In genomic region chr1:119457993-119458605, GRCm38 (mm10) we compare ENCODE assay signal across 9 mouse cellular contexts. TPM values are rescaled to one million over a fixed set of nuclear protein-coding genes. Genes with fewer than 3 reads are reported as not detected.
DNase-seq lines count a peak whose midpoint lies in the region; ATAC-seq and TF ChIP-seq lines count a peak whose summit lies in the region.
"Had no signal": no experiment of that assay in that cellular context is flagged by ENCODE, and none has a peak within 500 bp of the region (broad histone marks: within the 10 kb centered on the region; RNA-seq: fewer than 3 reads in every experiment).

No protein-coding gene starts in this region.

- no peaks in the 10 kb centered on the region for H3K79me2 ChIP-seq in MEL (ENCODE audit: control insufficient read depth, insufficient read depth, low read length, poor library complexity)

- H3K4me3 ChIP-seq in MEL (ENCODE audit: control insufficient read depth in 1 of 2, insufficient read depth in 1 of 2, low read depth in 2 of 2, low read length in 2 of 2): no peak overlapping the region
- H3K4me3 ChIP-seq in bone marrow, adult 2 months (replicated peaks; ENCODE audit: control insufficient read depth, low read depth, low read length): no peak overlapping the region
- no peak overlapping the region for H3K4me3 ChIP-seq in heart, embryonic 15.5 days

- H3K27ac ChIP-seq in MEL (ENCODE audit: control insufficient read depth, low read depth, low read length): no peak overlapping the region
- H3K27ac ChIP-seq in bone marrow, adult 2 months (ENCODE audit: control insufficient read depth, insufficient read depth, low read depth, low read length, poor library complexity): no peak overlapping the region
- H3K27ac ChIP-seq in heart, embryonic 15.5 days: no peak overlapping the region

- DNase-seq in MEL (ENCODE audit: low read depth, low spot score): peak; percentile 73
- peak; percentile 98 for DNase-seq in fibroblast of lung, adult 2 months (ENCODE audit: low read depth)
- peak; percentile 73 for DNase-seq in layer of hippocampus, adult 11-12 months (ENCODE audit: low spot score)
- peak; percentile 82 for DNase-seq in lung, postnatal 10 days
- DNase-seq in retina, embryonic 14.5 days (ENCODE audit: low spot score): peak; percentile 84

- TF ChIP-seq POLR2A in MEL (IDR thresholded peaks at IDR 0.05; ENCODE audit: control insufficient read depth in 1 of 2, insufficient read depth in 1 of 2, low read depth in 1 of 2, low read length in 2 of 2, poor library complexity in 1 of 2): no peak
- no peak for TF ChIP-seq POLR2A in bone marrow, adult 2 months (IDR thresholded peaks at IDR 0.05; ENCODE audit: borderline replicate concordance, control insufficient read depth, low read depth, low read length)

- peak; percentile 96 for TF ChIP-seq RAD21 in MEL (IDR thresholded peaks at IDR 0.05; ENCODE audit: low read depth, low read length)

- peak overlapping the region; percentile 37; the same call in 1 of the 2 replicates for H3K4me2 ChIP-seq in heart, embryonic 15.5 days

- no peaks in the 10 kb centered on the region for H3K36me3 ChIP-seq in MEL (ENCODE audit: control insufficient read depth in 1 of 2, insufficient read depth in 2 of 2, low read length in 2 of 2)
- H3K36me3 ChIP-seq in heart, embryonic 15.5 days: no peaks in the 10 kb centered on the region

- no peaks in the 10 kb centered on the region; a peak in 1 of 4 replicates for H3K27me3 ChIP-seq in MEL (ENCODE audit: control insufficient read depth in 1 of 2, insufficient read depth in 2 of 2, low read length in 2 of 2)
- H3K27me3 ChIP-seq in heart, embryonic 15.5 days: peaks cover 6% of the 10 kb centered on the region; the same call in 1 of the 2 replicates

- 0 out of 2 replicates have a peak overlapping the region, but pooled peaks have one; percentile 12 for H3K9ac ChIP-seq in MEL (ENCODE audit: control insufficient read depth, low read depth, low read length, poor library complexity, severe bottlenecking)
- H3K9ac ChIP-seq in heart, embryonic 15.5 days: no peak overlapping the region

- TF ChIP-seq CTCF in MEL (IDR thresholded peaks at IDR 0.05 in 2 of 3, conservative IDR thresholded peaks at IDR 0.05 in 1 of 3; ENCODE audit: control insufficient read depth in 1 of 3, insufficient read depth in 1 of 3, low read depth in 2 of 3, low read length in 3 of 3, poor library complexity in 1 of 3, severe bottlenecking in 1 of 3): peak; percentile 56 to 87 (median 77)
- TF ChIP-seq CTCF in bone marrow, adult 2 months (IDR thresholded peaks at IDR 0.05; ENCODE audit: control insufficient read depth, insufficient read depth, low read length): peak; percentile 42

- no peaks in the 10 kb centered on the region for H3K9me3 ChIP-seq in MEL (replicated peaks; ENCODE audit: insufficient read depth, low read length)
- H3K9me3 ChIP-seq in heart, embryonic 15.5 days (replicated peaks): no peaks in the 10 kb centered on the region

- ATAC-seq in heart, embryonic 15.5 days (replicated peaks; ENCODE audit: insufficient number of reproducible peaks, insufficient read depth, low FRiP score, low read depth): no peak
- no peak for ATAC-seq in erythroid progenitor cell, adult 5-6 weeks (replicated peaks; ENCODE audit: low FRiP score, poor library complexity, severe bottlenecking)

- no peak for TF ChIP-seq EP300 in MEL (IDR thresholded peaks at IDR 0.05; ENCODE audit: low read depth in 1 of 2, low read length in 2 of 2)

- 0 out of 4 replicates have a peak, but pooled peaks cover 0 to 3% of the 10 kb centered on the region in 2 experiments for H3K4me1 ChIP-seq in MEL (ENCODE audit: control insufficient read depth in 1 of 2, insufficient read depth in 2 of 2, low read length in 2 of 2)
- 0 out of 2 replicates have a peak, but pooled peaks cover 1% of the 10 kb centered on the region for H3K4me1 ChIP-seq in bone marrow, adult 2 months (ENCODE audit: control insufficient read depth, insufficient read depth, low read length)
- H3K4me1 ChIP-seq in heart, embryonic 15.5 days (replicated peaks): peaks cover 12% of the 10 kb centered on the region; the same call in 1 of the 2 replicates

- WGBS in bone marrow, adult 2 months: 10% methylated on average over 10 of the region's 10 CpGs
- 11% methylated on average over 10 of the region's 10 CpGs for WGBS in heart, embryonic 15.5 days

TF ChIP-seq in MEL, 35 proteins besides CTCF, POLR2A, EP300 and RAD21:
- TF ChIP-seq ETS1 (IDR thresholded peaks at IDR 0.05; ENCODE audit: low read depth, low read length): no peak
- TF ChIP-seq MAZ (IDR thresholded peaks at IDR 0.05; ENCODE audit: low read depth, low read length): no peak
- TF ChIP-seq TBP (IDR thresholded peaks at IDR 0.05; ENCODE audit: low read depth, low read length): no peak
- no peak for TF ChIP-seq MYC (IDR thresholded peaks at IDR 0.05; ENCODE audit: low read depth, low read length)
- peak; percentile 69; the same call in 1 of the 2 replicates for TF ChIP-seq ZKSCAN1 (IDR thresholded peaks at IDR 0.05; ENCODE audit: low read depth, low read length)
- no peak for TF ChIP-seq KAT2A (conservative IDR thresholded peaks at IDR 0.05; ENCODE audit: low read depth, low read length)
- TF ChIP-seq JUND (IDR thresholded peaks at IDR 0.05; ENCODE audit: low read depth, low read length): no peak
- TF ChIP-seq USF2 (IDR thresholded peaks at IDR 0.05; ENCODE audit: borderline replicate concordance in 1 of 2, insufficient read depth in 1 of 2, low read depth in 1 of 2, low read length in 2 of 2): no peak
- TF ChIP-seq POLR2AphosphoS5 (IDR thresholded peaks at IDR 0.05; ENCODE audit: borderline replicate concordance, low read depth, low read length): no peak
- no peak for TF ChIP-seq TCF12 (IDR thresholded peaks at IDR 0.05; ENCODE audit: low read depth, low read length)
- no peak for TF ChIP-seq RCOR1 (IDR thresholded peaks at IDR 0.05; ENCODE audit: low read depth, low read length)
- TF ChIP-seq MAX (IDR thresholded peaks at IDR 0.05; ENCODE audit: low read length): no peak
- TF ChIP-seq UBTF (IDR thresholded peaks at IDR 0.05; ENCODE audit: borderline replicate concordance, insufficient read depth, low read depth, low read length): no peak
- peak; percentile 82 for TF ChIP-seq SMC3 (IDR thresholded peaks at IDR 0.05; ENCODE audit: low read depth, low read length)
- no peak for TF ChIP-seq NELFE (IDR thresholded peaks at IDR 0.05; ENCODE audit: low read depth, low read length)
- no peak for TF ChIP-seq GABPA (IDR thresholded peaks at IDR 0.05; ENCODE audit: low read depth, low read length)
- no peak for TF ChIP-seq GATA1 (IDR thresholded peaks at IDR 0.05; ENCODE audit: low read depth, low read length)
- TF ChIP-seq NRF1 (IDR thresholded peaks at IDR 0.05; ENCODE audit: insufficient read depth, low read depth, low read length, poor library complexity, severe bottlenecking): no peak
- TF ChIP-seq BHLHE40 (IDR thresholded peaks at IDR 0.05; ENCODE audit: borderline replicate concordance, low read depth, low read length): no peak
- no peak for TF ChIP-seq CHD2 (IDR thresholded peaks at IDR 0.05; ENCODE audit: low read length)
- peak; percentile 38; the same call in 1 of the 2 replicates for TF ChIP-seq SIN3A (IDR thresholded peaks at IDR 0.05; ENCODE audit: low read length)
- peak; percentile 100 for TF ChIP-seq ZNF384 (IDR thresholded peaks at IDR 0.05; ENCODE audit: low read depth, low read length)
- TF ChIP-seq TAL1 (IDR thresholded peaks at IDR 0.05; ENCODE audit: low read length): no peak
- no peak for TF ChIP-seq MXI1 (IDR thresholded peaks at IDR 0.05; ENCODE audit: low read depth, low read length)
- TF ChIP-seq ELF1 (IDR thresholded peaks at IDR 0.05; ENCODE audit: low read depth, low read length): no peak
- no peak for TF ChIP-seq HCFC1 (IDR thresholded peaks at IDR 0.05; ENCODE audit: low read depth, low read length)
- TF ChIP-seq ZMIZ1 (IDR thresholded peaks at IDR 0.05; ENCODE audit: low read depth, low read length): no peak
- no peak for TF ChIP-seq MEF2A (IDR thresholded peaks at IDR 0.05; ENCODE audit: extremely low read depth, insufficient replicate concordance, low read depth, low read length, poor library complexity, severe bottlenecking)
- TF ChIP-seq POLR2AphosphoS2 (IDR thresholded peaks at IDR 0.05; ENCODE audit: low read length): no peak
- TF ChIP-seq E2F4 (IDR thresholded peaks at IDR 0.05; ENCODE audit: borderline replicate concordance, low read depth, low read length): no peak
- TF ChIP-seq MAFK (IDR thresholded peaks at IDR 0.05; ENCODE audit: borderline replicate concordance, low read depth, low read length): no peak
- TF ChIP-seq USF1 (IDR thresholded peaks at IDR 0.05; ENCODE audit: low read depth, low read length): no peak
- no peak for TF ChIP-seq CHD1 (IDR thresholded peaks at IDR 0.05; ENCODE audit: low read depth, low read length)
- no peak for TF ChIP-seq MYB (IDR thresholded peaks at IDR 0.05; ENCODE audit: low read depth, low read length)
- peak; percentile 82 for TF ChIP-seq ZC3H11A (IDR thresholded peaks at IDR 0.05; ENCODE audit: low read depth, low read length)

RNA-seq across cellular contexts. Expression of gene Inhbb, which starts 36.1 kb away (rescaled TPM):
- not detected in 2 replicates for total RNA-seq in MEL (2012; rRNA removed)
- not detected for polyA plus RNA-seq in MEL (2012; ENCODE audit: insufficient read depth in 1 of 2, insufficient read length in 2 of 2, low read depth in 1 of 2, low replicate concordance in 2 of 2, missing spikeins in 1 of 2)
- polyA plus RNA-seq in bone marrow, adult 2 months (2011; ENCODE audit: insufficient read depth, insufficient read length, low replicate concordance, missing spikeins): 0.45 and 0.70 TPM in 2 replicates
- 0.48 and 0.62 TPM in 2 replicates for polyA plus RNA-seq in heart, embryonic 15.5 days (2015; fragmentation: Nextera tagmentation; extraction: Ambion mirVana)
- total RNA-seq in erythroid progenitor cell, adult 5-6 weeks (2015; ENCODE audit: low replicate concordance): not detected in 2 replicates
- total RNA-seq in erythroid progenitor cell, adult 5-6 weeks (2017; ENCODE audit: low replicate concordance): not detected in 2 replicates
- total RNA-seq: neutrophil, adult 5-6 weeks had no signal

RNA-seq across cellular contexts. Expression of gene Ralb, which starts 46.5 kb away (rescaled TPM):
- total RNA-seq in MEL (2012; rRNA removed): 26.2 and 28.0 TPM in 2 replicates
- 10 to 100 TPM in 1 of 2 experiments, not detected in 1; 45.1 TPM for polyA plus RNA-seq in MEL (2012; ENCODE audit: insufficient read depth in 1 of 2, insufficient read length in 2 of 2, low read depth in 1 of 2, low replicate concordance in 2 of 2, missing spikeins in 1 of 2)
- 12.6 and 30.3 TPM in 2 replicates for polyA plus RNA-seq in bone marrow, adult 2 months (2011; ENCODE audit: insufficient read depth, insufficient read length, low replicate concordance, missing spikeins)
- polyA plus RNA-seq in heart, embryonic 15.5 days (2015; fragmentation: Nextera tagmentation; extraction: Ambion mirVana): 134 and 137 TPM in 2 replicates
- total RNA-seq in erythroid progenitor cell, adult 5-6 weeks (2015; ENCODE audit: low replicate concordance): 4.3 and 10.1 TPM in 2 replicates
- total RNA-seq in erythroid progenitor cell, adult 5-6 weeks (2017; ENCODE audit: low replicate concordance): 2.2 and 7.1 TPM in 2 replicates
